Mouse (Mus musculus) adrenal gland, postnatal 36 days (tissue): Measurements from ENCODE around the gene Jam3. TPM values are rescaled to one million over a fixed set of nuclear protein-coding genes. Genes with fewer than 3 reads are reported as not detected.
A peak's percentile ranks its signal among the peaks of the same experiment; 100 is the strongest.
"Not testable (repeated sequence)": the region's sequence is repeated elsewhere in the genome, so short reads cannot be mapped to it uniquely, and the experiment has no call there.

Source experiments
- DNase-seq, 2 experiments: peaks; one replicate each; pipeline ENCODE4 v3.0.0; 2021; ENCODE audit warnings: mixed read lengths in 1 of 2
- total RNA-seq, 2 experiments: library from RNA; stranded (reverse); gene quantifications; 2 replicates each; pipeline ENCODE4 v1.2.3; 2021

Jam3 gene
- total RNA-seq, 2 experiments from 2014 or later = 37.9 to 43.2 TPM

DNA sequence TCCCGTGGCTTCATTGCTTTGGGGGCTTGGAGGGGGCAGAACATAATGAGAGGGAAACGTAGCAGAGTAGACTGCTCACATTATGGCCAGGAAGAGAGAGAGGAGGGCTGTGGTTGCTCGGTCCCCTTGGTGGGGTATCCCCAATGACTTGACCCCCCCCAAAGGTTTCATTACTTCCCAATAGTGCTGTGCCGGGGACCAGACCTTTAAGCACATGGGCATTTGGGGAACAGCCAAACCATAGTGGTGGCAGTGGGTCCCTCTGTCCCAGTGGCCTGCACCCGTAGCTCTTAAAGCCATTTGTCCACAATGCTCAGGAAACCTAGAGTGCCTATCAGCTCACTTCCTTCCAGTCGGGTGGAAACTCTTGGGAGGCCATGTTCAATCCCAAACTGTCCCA, 17.6 kb upstream of the Jam3 start:
- no peak for DNase-seq

GRCm38 (mm10) chr9:27170726-27171125, 15.5 kb upstream of the Jam3 start:
- peak; percentile 16 to 19 for DNase-seq

- DNase-seq = no peak
These were observed 11.8 kb upstream of the Jam3 start for GRCm38 (mm10) chr9:27166981-27167380.

DNA sequence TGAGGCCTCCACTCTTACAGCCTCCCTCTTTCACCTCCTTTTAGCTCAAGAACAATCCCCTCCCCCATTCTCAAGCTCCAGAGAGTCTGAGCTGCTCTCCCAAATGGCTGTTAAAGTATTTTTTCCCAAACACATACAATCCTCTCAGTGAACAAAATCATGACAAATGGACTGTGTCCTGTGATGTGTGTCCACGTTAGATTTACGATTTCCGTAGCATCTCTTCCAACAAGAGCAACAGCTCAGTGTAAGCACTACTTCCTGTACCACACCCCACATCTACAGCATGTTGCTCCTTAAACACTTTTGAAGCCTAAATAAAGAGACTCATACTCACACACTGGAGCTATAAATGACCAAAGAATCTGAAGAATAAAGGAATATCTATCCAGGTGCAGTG, 10.4 kb upstream of the Jam3 start:
- no peak for DNase-seq

GRCm38 (mm10) chr9:27164957-27165356, 9.7 kb upstream of the Jam3 start:
- DNase-seq = no peak

DNA sequence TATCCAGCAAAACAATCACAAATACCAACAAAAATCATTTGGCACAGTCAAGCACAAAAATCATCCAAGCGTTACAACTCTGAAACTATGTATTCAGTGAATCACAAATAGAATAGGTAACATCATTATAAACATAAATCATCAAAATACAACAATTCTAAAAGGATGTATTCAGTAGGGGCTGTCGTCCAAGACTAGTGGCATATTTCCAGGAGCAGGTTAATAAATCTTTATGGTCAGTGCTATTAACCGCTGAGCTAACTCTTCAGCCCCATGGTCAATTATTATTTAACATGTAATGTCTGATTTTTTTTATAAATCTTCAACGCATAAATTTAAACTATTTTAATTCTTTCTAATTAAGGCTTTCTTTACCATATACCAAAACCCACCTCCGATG, 8.4 kb upstream of the Jam3 start:
- not testable (repeated sequence) for DNase-seq

DNA sequence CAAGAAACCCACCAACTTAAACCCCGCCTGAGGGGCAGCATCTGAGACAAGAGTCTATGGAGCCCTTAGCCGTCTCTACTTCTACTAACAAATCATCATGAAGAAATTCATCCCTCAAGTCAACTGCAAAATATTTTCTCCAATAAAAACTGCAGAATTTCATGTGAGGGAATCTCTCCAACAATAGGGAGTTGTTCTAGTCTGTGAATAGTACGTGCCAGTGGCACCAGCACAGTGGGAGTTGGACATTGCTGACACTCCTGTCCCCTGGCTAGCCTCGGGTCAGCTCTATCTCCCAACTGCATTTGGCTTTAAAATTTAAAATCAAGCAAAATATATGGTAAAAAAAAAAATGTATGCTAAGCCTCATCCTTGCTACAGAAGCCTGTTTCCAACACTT, 1.4 kb downstream of the Jam3 start:
- no peak for DNase-seq

- no peak for DNase-seq
These were observed 5.4 kb downstream of the Jam3 start for GRCm38 (mm10) chr9:27149836-27150235.

DNA sequence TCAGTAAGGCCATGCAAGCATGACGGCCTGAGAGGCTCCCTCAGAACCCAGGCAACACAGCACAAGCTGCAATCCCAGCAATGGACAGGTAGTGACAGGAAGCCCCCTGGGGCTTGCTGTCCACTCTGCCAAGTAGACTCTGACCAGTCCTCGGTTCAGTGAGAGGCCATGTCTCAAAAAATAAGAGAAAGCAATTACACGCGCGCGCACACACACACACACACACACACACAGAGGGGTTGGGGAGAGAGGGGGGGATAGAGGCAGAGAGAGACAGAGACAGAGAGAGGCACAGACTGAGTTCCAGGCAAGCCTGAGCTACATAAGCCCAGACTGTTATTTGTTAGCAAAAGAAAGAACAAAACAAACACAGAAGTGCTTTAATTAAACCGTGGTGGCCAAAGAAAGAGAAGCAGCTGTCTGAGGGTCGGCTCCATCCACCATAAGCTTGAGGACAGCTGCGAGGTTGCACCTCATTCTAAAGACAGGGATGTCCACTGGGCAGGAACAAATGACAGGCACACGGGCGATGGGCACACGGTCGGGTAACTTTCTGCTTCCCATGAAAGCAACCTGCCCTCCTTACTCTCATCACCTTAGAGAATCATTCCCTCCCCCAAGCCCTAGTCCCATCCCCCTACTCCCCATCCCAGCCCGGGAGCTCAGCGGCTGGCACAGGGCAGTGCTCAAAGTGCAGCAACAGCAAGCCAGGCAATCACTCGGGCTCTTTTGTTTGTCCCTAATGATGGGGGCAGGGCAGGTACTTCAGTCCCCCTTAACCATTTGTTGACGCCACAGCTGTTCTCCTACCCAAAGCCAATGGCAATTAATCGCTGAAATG, 6.4 kb downstream of the Jam3 start:
- no peak for DNase-seq

DNA sequence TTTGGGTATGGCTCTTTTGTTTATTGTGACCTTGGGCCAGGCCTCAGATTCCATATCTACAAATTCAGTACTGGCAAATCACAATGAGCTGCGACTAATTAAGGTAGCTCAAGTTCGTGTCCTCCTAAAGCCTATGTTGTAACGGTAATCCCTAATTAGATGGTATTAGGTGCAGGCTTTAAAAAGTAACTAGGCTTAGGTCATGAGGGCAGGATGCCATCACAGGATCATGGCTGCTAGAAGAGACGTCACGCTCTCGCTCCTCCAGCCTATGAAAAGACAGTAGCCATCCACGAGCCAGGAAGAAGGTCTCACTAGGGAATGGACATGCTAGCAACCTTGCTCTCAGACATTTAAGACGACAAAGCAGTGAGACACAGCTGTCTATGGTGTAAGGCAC, 7.3 kb downstream of the Jam3 start:
- no peak for DNase-seq

GRCm38 (mm10) chr9:27146826-27147225, 8.4 kb downstream of the Jam3 start:
- DNase-seq = no peak

DNA sequence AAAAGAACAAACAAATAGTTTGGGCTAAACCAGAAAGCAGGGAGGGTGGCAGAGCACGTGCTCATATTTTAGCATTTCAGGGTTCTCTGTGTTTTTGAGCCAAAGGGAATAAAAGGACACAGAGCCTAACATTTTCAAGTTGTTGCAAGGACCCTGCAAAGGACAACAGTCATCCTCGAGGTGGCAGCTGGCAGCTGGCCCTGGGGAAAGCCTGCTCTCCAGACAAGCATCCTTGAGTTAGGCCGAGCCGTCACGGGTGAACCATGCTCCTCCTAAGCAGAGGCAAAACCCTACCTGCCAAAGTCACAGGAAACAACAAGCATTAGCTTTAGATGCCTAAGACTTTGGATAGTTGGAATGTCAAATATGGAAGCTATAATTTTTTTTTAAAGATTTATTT, 10.2 kb downstream of the Jam3 start:
- DNase-seq = peak; percentile 72 to 82

DNA sequence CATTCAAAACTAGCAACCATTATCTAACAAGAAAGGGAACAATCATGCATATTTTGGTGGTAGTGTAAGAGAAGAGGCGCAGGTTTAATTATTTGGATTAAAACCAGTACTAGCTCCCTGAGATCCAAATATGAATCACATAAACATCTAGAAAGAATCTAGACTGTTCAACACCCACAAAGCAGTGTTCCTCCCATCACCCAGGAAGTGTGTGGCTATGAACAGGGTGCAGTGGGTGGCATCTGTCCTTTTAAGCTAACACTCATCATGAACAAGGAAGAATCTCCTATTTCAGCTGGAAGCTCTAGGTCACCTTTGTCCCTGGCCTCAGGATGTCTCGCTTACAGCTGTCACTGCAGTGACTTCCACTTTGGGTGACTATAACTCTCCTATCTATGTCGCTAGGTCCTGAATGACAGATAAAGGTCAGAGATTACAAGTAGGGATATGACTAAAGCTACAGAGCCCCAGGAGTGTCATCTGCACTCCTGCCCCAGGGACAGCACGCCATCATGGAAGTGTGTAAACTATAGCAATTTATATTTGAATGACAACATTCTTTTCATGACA, 10.9 kb downstream of the Jam3 start:
- peak in 1 of 2 experiments; percentile 18 for DNase-seq

- DNase-seq = no peak
These were observed 14.7 kb downstream of the Jam3 start for GRCm38 (mm10) chr9:27140432-27141065.

GRCm38 (mm10) chr9:27136651-27137050, 18.6 kb downstream of the Jam3 start:
- peak; percentile 32 to 36 for DNase-seq

GRCm38 (mm10) chr9:27135372-27135771, 19.8 kb downstream of the Jam3 start:
- DNase-seq = no peak

DNA sequence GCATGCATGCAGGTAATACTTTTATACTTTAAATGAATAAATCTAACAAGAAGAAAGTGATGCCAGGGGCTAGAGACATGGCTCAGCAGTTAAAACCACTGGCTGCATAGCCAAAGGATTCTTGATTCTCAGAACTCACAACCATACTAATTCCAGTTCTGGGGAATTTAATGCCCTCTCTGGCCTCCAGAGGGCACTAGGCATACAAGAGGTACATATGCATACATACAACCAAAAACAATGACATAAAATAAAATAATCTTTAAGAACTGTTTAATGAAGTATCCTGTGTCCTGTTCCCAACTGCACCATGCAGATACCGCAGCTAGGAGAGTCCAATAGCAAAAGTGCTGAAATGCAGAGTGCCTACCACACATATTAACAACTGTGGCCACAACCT, 20.8 kb downstream of the Jam3 start:
- peak; percentile 51 to 65 for DNase-seq

GRCm38 (mm10) chr9:27128629-27129028, 26.6 kb downstream of the Jam3 start:
- peak in 1 of 2 experiments; percentile 38 for DNase-seq

GRCm38 (mm10) chr9:27126543-27126942, 28.7 kb downstream of the Jam3 start:
- DNase-seq = no peak

DNA sequence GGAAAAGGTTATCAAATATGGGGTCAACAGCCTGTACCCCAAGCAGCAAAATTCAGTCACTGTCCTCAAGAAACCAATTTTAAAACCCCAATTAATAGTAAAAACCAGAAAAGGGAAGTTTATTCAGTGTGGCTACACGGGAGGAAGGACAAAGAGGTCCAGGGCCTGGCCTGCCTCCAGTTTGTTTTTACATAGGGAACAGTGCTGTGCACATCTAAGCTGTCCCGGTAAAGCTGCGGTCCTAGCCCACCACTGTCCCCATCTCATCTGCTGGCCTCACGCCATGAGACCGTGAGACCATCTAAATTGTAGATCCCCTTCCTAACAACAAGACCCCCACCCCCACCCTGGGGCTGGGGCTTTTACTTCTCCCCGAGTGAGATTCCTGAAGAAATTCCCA, 29.8 kb downstream of the Jam3 start:
- no peak for DNase-seq

DNA sequence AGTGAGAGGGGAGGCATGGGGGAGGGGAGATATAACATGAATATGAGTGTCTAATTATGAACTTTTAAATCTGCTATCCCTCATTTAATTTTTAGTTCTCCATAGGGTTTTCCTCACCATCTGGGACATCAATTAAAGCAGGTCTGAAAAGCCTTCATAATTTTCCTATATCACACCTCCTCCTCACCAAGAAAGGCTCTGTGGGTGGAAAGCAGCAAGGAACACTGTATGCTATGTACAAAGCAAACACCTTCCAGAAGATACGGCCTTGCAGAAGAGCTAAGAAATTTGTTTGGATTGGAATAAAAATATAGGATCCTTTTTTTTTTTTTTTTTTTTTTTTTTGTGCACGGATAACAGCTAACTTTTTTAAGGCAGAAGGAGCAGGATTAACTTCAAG, 31.3 kb downstream of the Jam3 start:
- no peak for DNase-seq

DNA sequence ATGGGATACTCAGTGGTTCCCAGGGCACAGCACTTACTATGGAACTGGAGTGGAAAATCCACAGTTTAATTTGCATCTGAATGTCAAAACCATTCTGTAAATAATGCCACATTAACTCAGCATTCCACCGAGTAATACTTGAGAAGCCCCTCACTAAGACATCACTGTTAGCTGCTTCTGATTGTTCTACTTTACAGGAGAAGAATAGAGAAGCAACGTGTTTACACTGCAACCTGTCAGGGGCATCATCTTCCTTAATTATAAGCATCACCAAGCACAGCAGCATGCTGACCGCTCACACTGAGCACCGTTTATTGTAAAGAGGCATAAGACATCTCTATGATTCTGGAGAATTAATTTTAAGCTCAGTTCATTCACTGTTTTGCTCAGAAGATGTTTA, 32.3 kb downstream of the Jam3 start:
- DNase-seq = no peak

DNA sequence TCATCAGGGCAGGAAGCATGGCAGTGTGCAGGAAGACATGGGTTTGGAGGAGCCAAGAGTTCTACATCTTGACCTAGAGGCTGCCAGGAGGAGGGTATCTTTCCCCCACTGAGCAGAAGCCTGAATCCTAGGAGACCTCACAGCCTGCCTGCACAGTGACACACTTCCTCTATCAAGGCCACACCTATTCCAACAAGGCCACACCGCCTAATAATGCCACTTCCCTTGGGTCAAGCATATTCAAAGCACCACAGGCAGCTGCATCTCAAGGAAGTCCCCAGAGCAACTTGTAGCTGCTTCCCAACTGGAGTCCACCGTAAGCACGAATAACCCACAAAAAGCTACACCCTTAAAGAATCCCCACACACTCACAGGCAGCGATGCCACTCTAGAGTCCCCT, 33.1 kb downstream of the Jam3 start:
- DNase-seq = no peak
